In genomic region chr19:8587315-8587714, GRCm38 (mm10) we compare ENCODE assay signal across 17 mouse cellular contexts. TPM values are rescaled to one million over a fixed set of nuclear protein-coding genes. Genes with fewer than 3 reads are reported as not detected.
"Had no signal": no experiment of that assay in that cellular context is flagged by ENCODE, and none has a peak within 500 bp of the region (broad histone marks: within the 10 kb centered on the region; RNA-seq: fewer than 3 reads in every experiment).

No protein-coding gene starts in this region.

- H3K9ac ChIP-seq: lung, embryonic 15.5 days; neural tube, embryonic 15.5 days had no signal

- H3K4me1 ChIP-seq: neural tube, embryonic 15.5 days had no signal

- H3K27me3 ChIP-seq: lung, embryonic 15.5 days; neural tube, embryonic 15.5 days had no signal

- H3K4me3 ChIP-seq: lung, embryonic 15.5 days; midbrain, embryonic 10.5 days; myocyte; neural tube, embryonic 15.5 days had no signal

- DNase-seq: kidney, adult 18-20 months; kidney, postnatal 10 days; kidney, postnatal 4 days; midbrain, embryonic 14.5 days; right cerebral cortex, adult 18-20 months; thymus, adult 18-20 months; thymus, postnatal 25 days had no signal

- ATAC-seq: hindbrain, embryonic 16.5 days; inflammation-experienced regulatory T-cells, adult 6 months had no signal

- H3K27ac ChIP-seq: lung, embryonic 15.5 days; midbrain, embryonic 10.5 days; neural tube, embryonic 15.5 days had no signal

- H3K36me3 ChIP-seq: lung, embryonic 15.5 days; midbrain, embryonic 10.5 days; neural tube, embryonic 15.5 days had no signal

- H3K4me2 ChIP-seq: lung, embryonic 15.5 days; neural tube, embryonic 15.5 days had no signal

- H3K9me3 ChIP-seq: lung, embryonic 15.5 days; midbrain, embryonic 10.5 days; neural tube, embryonic 15.5 days had no signal

RNA-seq across cellular contexts. Expression of gene Slc22a8, which starts 3.7 kb away (rescaled TPM):
- total RNA-seq: megakaryocyte progenitor cell, adult 5-6 weeks had no signal
- polyA plus RNA-seq: inflammation-experienced regulatory T-cells, adult 6 months; myocyte; neural tube, embryonic 11.5 days; urinary bladder, adult 2 months had no signal

RNA-seq across cellular contexts. Expression of gene Slc22a6, which starts 30.5 kb away (rescaled TPM):
- total RNA-seq: megakaryocyte progenitor cell, adult 5-6 weeks had no signal
- polyA plus RNA-seq: inflammation-experienced regulatory T-cells, adult 6 months; liver, embryonic 16.5 days; myocyte; urinary bladder, adult 2 months had no signal
